Mouse (Mus musculus): ENCODE results near the gene Sv2b.

- TF ChIP-seq EP300 (IDR thresholded peaks at IDR 0.05; ENCODE audit: low read depth) (no peak), CTCF (IDR thresholded peaks at IDR 0.05; ENCODE audit: low read depth) (no peak)
Observed at GRCm38 (mm10) chr7:75325273-75325672, 16.2 kb upstream of the Sv2b start.

Data from liver, embryonic 14.5 days (tissue).